Mouse (Mus musculus) hindbrain, embryonic 16.5 days (tissue): Measurements from ENCODE around the gene Arhgef17. TPM values are rescaled to one million over a fixed set of nuclear protein-coding genes. Genes with fewer than 3 reads are reported as not detected.

Experiments used
- ATAC-seq: fragments of 200-750 bp; cut with Nextera tagmentation; 2 replicates; pipeline ENCODE4 v1.8.0; 2017; ENCODE audit warnings: moderate TSS enrichment, moderate library complexity
- H3K27ac ChIP-seq: fragments of 300-500 bp; sonication (generic); 2 replicates; pipeline ENCODE4 v1.5.1; 2014; ENCODE audit warnings: low read depth, mild to moderate bottlenecking, control low read depth, low read length, moderate library complexity
- H3K27me3 ChIP-seq: fragments of 300-500 bp; sonication (generic); replicated peaks from 2 replicates; pipeline ENCODE4 v1.6.1; 2014; ENCODE audit warnings: low read length; ENCODE audit not compliant: control insufficient read depth, insufficient read depth
- H3K36me3 ChIP-seq: fragments of 300-500 bp; sonication (generic); 2 replicates; pipeline ENCODE4 v1.6.1; 2014; ENCODE audit warnings: mild to moderate bottlenecking, low read length, moderate library complexity, mixed read lengths; ENCODE audit not compliant: control insufficient read depth, insufficient read depth
- H3K4me1 ChIP-seq: fragments of 300-500 bp; sonication (generic); 2 replicates; pipeline ENCODE4 v1.6.1; 2014; ENCODE audit warnings: low read depth, low read length; ENCODE audit not compliant: control insufficient read depth, insufficient read depth
- H3K4me2 ChIP-seq: fragments of 300-500 bp; sonication (generic); 2 replicates; pipeline ENCODE4 v1.6.1; 2014; ENCODE audit warnings: mild to moderate bottlenecking, low read length, control low read depth, moderate library complexity
- H3K4me3 ChIP-seq: fragments of 300-500 bp; sonication (generic); 2 replicates; pipeline ENCODE4 v1.5.1; 2014; ENCODE audit warnings: mild to moderate bottlenecking, low read length, control low read depth, moderate library complexity
- H3K9ac ChIP-seq: fragments of 300-500 bp; sonication (generic); 2 replicates; pipeline ENCODE4 v1.6.1; 2014; ENCODE audit warnings: low read depth, mild to moderate bottlenecking, control low read depth, low read length, moderate library complexity
- H3K9me3 ChIP-seq: fragments of 300-500 bp; sonication (generic); 2 replicates; pipeline ENCODE4 v1.6.1; 2014; ENCODE audit warnings: mild to moderate bottlenecking, low read length, moderate library complexity; ENCODE audit not compliant: control insufficient read depth
- WGBS: fragments of 180-500 bp; shearing (Covaris S2); extraction: QIAGEN DNeasy Blood & Tissue Kit; methylation state at CpG from one replicate; pipeline ENCODE4 v1.1.7; 2014; 5-methylcytosine and 5-hydroxymethylcytosine counted together
- polyA plus RNA-seq: library from polyadenylated mRNA; unstranded; fragments of >200 nt; fragmentation: Nextera tagmentation; extraction: Ambion mirVana; gene quantifications from 2 replicates; pipeline ENCODE4 v1.2.1, GENCODE M21; 2015

Gene Arhgef17
- polyA plus RNA-seq, 1 experiment from 2014 or later: 13.6 TPM

DNA sequence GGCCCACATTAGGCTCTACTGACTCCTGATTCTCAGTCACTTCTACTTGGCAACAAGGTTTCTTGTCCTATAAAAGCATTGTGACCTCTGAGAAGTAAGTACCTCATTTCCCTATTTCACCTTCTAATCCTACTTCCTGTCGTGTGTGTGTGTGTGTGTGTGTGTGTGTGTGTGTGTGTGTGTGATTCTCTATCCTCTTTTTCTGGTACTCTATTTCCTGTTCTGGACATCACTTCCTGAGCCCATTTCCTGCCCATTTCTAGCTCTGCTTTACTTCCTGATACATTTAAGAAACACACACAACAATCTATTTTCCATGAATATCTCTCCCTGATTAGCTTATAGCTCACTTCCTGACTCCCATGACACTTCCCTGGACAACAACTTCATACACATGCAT, 56.1 kb downstream of the Arhgef17 start:
- Histone ChIP-seq H3K9me3 (no peaks in the 10 kb centered on the region), H3K36me3 (peaks cover 23% of the 10 kb centered on the region; the same call in 1 of the 2 replicates), H3K9ac (no peak overlapping the region), H3K4me2 (no peak overlapping the region), H3K4me3 (no peak overlapping the region), H3K4me1 (no peaks in the 10 kb centered on the region), H3K27me3 (no peaks in the 10 kb centered on the region), H3K27ac (no peak overlapping the region)
- ATAC-seq: no peak
- 78% methylated on average over 1 of the region's 1 CpGs for WGBS

DNA sequence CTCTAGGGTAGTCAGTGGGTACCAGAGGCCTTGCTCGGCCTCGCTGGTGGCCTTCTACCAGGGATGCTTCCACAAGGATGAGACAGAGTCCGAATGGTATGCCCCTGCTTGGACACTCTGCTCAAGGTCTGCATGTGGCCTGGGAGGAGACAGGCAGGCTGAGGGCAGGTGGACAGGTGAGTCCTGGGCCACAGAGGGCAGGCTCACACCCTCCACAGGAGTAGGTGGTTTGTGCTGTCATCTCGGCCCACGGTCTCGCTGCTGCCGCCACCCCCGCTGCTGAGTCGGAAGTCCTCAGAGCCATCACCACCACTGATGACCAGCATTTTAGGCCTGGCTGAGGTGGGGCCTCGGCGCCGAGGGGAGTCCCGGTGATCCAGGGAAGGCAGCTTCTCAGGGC, 58.7 kb downstream of the Arhgef17 start:
- H3K27ac ChIP-seq: no peak overlapping the region
- no peaks in the 10 kb centered on the region for H3K9me3 ChIP-seq
- H3K9ac ChIP-seq: no peak overlapping the region
- no peak for ATAC-seq
- H3K27me3 ChIP-seq: no peaks in the 10 kb centered on the region
- WGBS: 93% methylated on average over 13 of the region's 13 CpGs
- H3K36me3 ChIP-seq: peaks cover 20% of the 10 kb centered on the region; the same call in 1 of the 2 replicates
- no peak overlapping the region for H3K4me2 ChIP-seq
- H3K4me3 ChIP-seq: no peak overlapping the region
- no peaks in the 10 kb centered on the region for H3K4me1 ChIP-seq

DNA sequence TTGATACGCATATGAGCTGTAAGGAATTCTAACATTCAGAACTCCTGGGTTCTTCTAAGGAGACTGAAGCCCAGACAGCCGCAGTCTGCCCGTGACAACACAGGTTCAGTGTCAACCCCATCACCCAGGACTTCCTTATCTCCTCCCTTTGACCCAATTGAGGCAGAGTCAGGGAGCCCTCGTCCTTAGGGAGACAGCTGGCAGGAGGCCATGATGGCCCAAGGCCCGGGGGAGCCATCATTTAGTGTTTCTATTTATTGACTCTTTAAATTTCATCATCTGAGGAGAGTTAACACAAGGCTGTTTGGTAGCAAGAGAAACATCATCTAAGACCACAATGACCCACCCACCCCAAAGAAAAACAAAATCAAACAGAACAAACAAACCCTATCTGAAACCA, 60.0 kb downstream of the Arhgef17 start:
- Histone ChIP-seq H3K4me2 (no peak overlapping the region), H3K9ac (no peak overlapping the region), H3K9me3 (no peaks in the 10 kb centered on the region), H3K36me3 (peaks cover 12% of the 10 kb centered on the region; the same call in 1 of the 2 replicates), H3K4me1 (no peaks in the 10 kb centered on the region), H3K27ac (no peak overlapping the region), H3K4me3 (no peak overlapping the region), H3K27me3 (no peaks in the 10 kb centered on the region)
- 81% methylated on average over 5 of the region's 5 CpGs for WGBS
- no peak for ATAC-seq

DNA sequence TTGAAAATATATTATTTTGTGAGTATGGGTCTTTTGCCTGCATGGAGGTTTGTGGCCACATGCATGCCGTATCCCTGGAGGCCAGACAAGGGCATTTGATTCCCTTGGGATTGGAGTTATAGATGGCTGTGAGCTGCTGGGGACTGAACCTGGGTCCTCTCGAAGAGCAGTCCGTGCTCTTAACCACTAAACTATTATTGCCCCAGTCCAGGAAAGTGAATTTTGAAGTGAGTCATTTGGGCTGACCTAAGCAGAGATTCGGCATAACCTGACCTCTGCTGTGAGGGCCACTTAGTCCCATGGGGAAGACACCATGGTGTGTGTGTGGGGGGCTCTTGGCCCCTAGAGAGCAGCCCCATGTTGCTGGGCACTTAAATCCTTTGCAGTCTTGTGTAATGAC, 60.6 kb downstream of the Arhgef17 start:
- H3K36me3 ChIP-seq: 0 out of 2 replicates have a peak, but pooled peaks cover 8% of the 10 kb centered on the region
- H3K9ac ChIP-seq: no peak overlapping the region
- no peaks in the 10 kb centered on the region for H3K27me3 ChIP-seq
- WGBS: 95% methylated on average over 4 of the region's 4 CpGs
- no peak for ATAC-seq
- H3K4me3 ChIP-seq: no peak overlapping the region
- no peaks in the 10 kb centered on the region for H3K4me1 ChIP-seq
- no peak overlapping the region for H3K4me2 ChIP-seq
- H3K27ac ChIP-seq: no peak overlapping the region
- no peaks in the 10 kb centered on the region for H3K9me3 ChIP-seq

DNA sequence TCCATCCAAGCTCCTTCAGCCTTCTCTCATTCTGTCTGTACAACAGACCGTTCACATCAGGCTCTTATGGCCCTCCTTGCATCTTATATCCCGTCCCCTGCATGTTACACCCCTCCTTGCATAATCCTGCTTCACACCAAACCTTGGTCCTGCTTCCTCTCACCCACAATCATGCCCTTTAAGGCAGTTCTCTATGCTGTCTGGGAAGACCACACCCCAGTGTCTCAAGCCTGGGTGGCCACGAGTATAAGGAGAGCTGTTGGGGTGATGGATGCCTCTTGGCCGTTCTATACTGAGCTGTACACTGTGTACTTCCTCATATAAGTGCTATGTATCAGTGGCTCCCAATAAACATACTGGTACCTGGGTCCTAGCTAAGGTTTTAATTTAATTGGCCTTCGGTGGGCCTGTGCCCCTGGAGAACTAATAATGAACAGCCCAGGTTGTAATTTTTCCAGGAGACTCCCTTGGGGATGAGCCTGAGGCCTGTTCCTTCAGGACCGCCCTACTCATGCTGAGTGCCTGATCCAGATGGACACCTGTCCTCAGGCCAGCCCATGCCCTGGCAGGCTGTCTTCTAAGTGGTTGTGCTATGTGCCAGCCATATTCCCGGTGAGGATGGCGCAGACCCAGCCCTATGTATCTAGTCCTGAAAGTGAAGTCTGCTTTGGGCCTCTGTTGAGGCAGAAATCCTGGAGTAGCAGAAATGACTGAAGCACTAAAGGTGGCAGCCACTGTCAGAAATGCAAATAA, 61.9 kb downstream of the Arhgef17 start:
- Histone ChIP-seq H3K4me1 (no peaks in the 10 kb centered on the region), H3K9ac (no peak overlapping the region), H3K4me3 (no peak overlapping the region), H3K36me3 (0 out of 2 replicates have a peak, but pooled peaks cover 7% of the 10 kb centered on the region), H3K27ac (no peak overlapping the region), H3K9me3 (no peaks in the 10 kb centered on the region), H3K4me2 (no peak overlapping the region), H3K27me3 (no peaks in the 10 kb centered on the region)
- WGBS: 89% methylated on average over 8 of the region's 8 CpGs
- no peak for ATAC-seq

DNA sequence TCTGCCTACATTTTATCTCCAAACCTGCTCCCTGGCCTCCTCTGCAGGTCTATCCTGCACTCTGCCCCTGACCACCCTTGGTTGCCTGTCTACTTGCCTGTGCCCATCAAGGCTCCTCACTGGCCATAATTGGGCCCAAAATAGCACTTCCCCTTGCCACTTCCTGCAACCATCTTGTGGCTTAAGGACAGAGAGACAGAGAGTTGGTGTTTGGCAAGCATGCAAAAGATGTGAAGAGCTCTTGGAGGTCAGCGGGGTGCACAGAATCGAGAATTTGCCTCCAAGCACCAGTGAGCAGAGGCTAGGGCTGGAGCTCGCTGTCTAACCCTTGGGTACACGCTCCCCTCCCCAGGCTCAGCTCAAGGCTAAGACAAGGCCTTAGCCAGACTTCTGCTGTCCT, 63.4 kb downstream of the Arhgef17 start:
- no peaks in the 10 kb centered on the region for H3K27me3 ChIP-seq
- H3K4me2 ChIP-seq: no peak overlapping the region
- WGBS: 71% methylated on average over 4 of the region's 4 CpGs
- no peak overlapping the region for H3K9ac ChIP-seq
- no peaks in the 10 kb centered on the region for H3K4me1 ChIP-seq
- 0 out of 2 replicates have a peak, but pooled peaks cover 7% of the 10 kb centered on the region for H3K36me3 ChIP-seq
- no peak overlapping the region for H3K27ac ChIP-seq
- ATAC-seq: no peak
- H3K4me3 ChIP-seq: no peak overlapping the region
- no peaks in the 10 kb centered on the region for H3K9me3 ChIP-seq

DNA sequence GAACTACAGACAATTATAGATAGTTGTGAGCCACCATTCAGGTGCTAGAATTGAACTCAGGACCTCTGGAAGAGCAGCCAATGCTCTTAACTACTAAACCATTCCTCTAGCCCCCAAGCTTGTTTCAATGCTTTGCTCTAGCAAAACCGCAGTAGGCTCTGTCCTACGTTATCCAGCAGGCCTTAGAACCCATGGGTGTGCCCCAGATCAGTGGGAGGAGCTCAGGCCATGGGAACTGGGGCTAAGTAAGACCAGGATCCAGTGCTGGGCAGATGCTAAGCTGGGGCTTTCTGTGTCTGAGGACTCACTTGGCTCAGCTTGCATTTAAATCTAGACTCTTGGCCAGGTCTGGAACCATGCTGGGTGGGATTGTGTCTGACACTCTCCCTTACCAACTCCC, 64.3 kb downstream of the Arhgef17 start:
- 0 out of 2 replicates have a peak, but pooled peaks cover 3% of the 10 kb centered on the region for H3K36me3 ChIP-seq
- H3K9ac ChIP-seq: no peak overlapping the region
- no peaks in the 10 kb centered on the region for H3K27me3 ChIP-seq
- no peak overlapping the region for H3K4me2 ChIP-seq
- no peak for ATAC-seq
- H3K27ac ChIP-seq: no peak overlapping the region
- no peaks in the 10 kb centered on the region for H3K9me3 ChIP-seq
- 65% methylated on average over 2 of the region's 2 CpGs for WGBS
- H3K4me3 ChIP-seq: no peak overlapping the region
- H3K4me1 ChIP-seq: peaks cover under 1% of the 10 kb centered on the region; the same call in 1 of the 2 replicates

DNA sequence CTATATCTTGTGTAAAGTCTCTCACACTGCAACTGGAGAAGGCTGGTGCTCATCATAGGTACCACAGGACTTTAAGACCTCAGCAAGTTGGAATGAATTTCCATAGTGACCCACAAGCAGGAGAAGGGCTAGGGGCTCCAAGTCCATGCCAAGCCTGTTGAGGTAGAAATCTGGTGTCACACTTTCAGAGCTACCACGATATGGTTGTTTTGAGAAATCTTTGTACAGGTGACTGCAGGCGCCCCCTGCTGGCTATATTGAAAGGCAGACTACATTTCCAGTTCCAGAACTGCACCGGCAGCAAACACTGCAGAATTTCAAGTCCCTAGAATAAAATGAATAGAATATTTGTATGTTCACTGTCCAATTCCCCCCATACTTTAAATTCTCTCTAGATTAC, 65.2 kb downstream of the Arhgef17 start:
- Histone ChIP-seq H3K36me3 (no peaks in the 10 kb centered on the region), H3K4me3 (no peak overlapping the region), H3K4me2 (no peak overlapping the region), H3K9ac (no peak overlapping the region), H3K9me3 (no peaks in the 10 kb centered on the region), H3K27ac (no peak overlapping the region), H3K4me1 (peaks cover 8% of the 10 kb centered on the region), H3K27me3 (no peaks in the 10 kb centered on the region)
- 5% methylated on average over 3 of the region's 3 CpGs for WGBS
- ATAC-seq: no peak

DNA sequence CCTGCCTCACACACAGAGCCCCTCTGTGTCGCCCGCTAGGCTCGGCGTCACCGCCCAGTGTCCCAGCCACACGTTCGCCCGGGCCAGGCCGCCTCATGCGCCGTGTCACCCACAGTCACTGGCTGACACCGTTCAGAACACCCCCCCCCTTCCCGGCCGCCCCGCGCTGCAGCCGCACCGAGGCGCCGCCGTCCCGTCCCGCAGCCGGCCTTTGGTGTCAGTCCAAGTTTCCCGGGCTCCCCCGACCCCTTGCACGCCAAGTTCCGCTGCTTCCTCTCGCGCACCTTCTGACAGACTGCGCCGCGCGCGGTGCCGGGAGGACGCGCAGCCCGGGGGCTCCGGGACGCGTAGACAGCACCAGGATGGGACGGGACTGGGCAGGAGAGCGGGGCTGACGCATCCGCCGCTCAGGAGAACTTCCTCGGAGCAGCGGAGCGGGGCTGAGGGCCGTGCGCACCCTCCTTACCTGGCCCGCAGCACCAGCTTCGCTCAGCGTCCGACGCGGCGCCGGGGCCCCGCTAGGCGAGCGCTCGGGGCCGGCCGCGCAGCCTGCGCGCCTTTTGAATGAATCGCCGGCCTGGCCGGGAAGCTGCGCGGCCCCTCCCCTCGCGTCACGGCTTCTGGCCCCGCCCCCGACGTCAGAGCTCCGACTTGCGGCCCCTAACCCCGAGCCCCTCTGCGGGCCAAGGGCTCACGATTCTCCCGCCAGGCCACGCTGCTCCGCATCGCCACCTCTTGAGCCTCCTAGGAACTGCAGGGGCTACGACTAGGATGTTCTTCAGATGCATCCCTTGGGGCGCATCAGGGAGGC, 68.9 kb downstream of the Arhgef17 start, which contains the start of gene Relt:
Gene Relt, minus strand, starts transcription at position 619 of the 811 bp plus-strand sequence.
- Histone ChIP-seq H3K36me3 (no peaks in the 10 kb centered on the region), H3K4me1 (peaks cover 8% of the 10 kb centered on the region), H3K9ac (peak within 1 kb of the TSS; percentile 85), H3K4me2 (peak within 1 kb of the TSS; percentile 98), H3K27me3 (no peaks in the 10 kb centered on the region), H3K27ac (peak within 1 kb of the TSS; percentile 73), H3K4me3 (peak within 1 kb of the TSS; percentile 85), H3K9me3 (no peaks in the 10 kb centered on the region)
- under 1% methylated on average over 76 of the region's 91 CpGs for WGBS
- peak; percentile 92 for ATAC-seq
